Mouse (Mus musculus) ES-Bruce4 (cell line): ENCODE measurements around the gene Rag1.

Source experiments
- CTCF ChIP-seq: IDR thresholded peaks from one replicate; pipeline ENCODE4 v1.8.1; 2011; ENCODE audit warnings: low read depth, low read length
- EP300 ChIP-seq: IDR thresholded peaks from 2 replicates; pipeline ENCODE4 v1.6.1; 2011; ENCODE audit warnings: low read depth, low read length; ENCODE audit not compliant: insufficient read depth
- POLR2A ChIP-seq: IDR thresholded peaks from one replicate; pipeline ENCODE4 v1.8.1; 2011; ENCODE audit warnings: low read length; ENCODE audit not compliant: insufficient read depth

DNA sequence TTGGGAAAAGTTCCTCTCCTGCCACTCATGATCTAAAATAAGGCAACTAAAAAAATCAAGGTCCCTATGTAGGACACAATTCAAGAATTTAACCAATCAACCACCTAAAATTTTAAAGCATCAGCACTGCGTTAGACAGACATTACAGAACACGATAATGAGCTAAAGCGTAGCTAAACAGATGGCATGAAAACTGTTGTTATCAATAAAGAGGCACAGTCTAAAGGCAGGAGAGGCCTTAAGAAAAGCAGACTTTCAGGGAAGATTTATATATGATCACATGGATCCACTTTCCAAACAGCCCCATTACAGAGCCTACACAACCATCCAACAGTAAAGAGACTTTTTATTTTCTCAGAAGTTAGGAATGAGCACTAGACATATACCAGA, 16.4 kb upstream of the Rag1 start:
- TF ChIP-seq CTCF (no peak), POLR2A (no peak), EP300 (no peak)
